Mouse (Mus musculus) ES-Bruce4 (cell line): Measurements from ENCODE around the gene Oscp1.

Experiments used
- CTCF ChIP-seq: IDR thresholded peaks from one replicate; pipeline ENCODE4 v1.8.1; 2011; ENCODE audit warnings: low read depth, low read length
- POLR2A ChIP-seq: IDR thresholded peaks from one replicate; pipeline ENCODE4 v1.8.1; 2011; ENCODE audit warnings: low read length; ENCODE audit not compliant: insufficient read depth

DNA sequence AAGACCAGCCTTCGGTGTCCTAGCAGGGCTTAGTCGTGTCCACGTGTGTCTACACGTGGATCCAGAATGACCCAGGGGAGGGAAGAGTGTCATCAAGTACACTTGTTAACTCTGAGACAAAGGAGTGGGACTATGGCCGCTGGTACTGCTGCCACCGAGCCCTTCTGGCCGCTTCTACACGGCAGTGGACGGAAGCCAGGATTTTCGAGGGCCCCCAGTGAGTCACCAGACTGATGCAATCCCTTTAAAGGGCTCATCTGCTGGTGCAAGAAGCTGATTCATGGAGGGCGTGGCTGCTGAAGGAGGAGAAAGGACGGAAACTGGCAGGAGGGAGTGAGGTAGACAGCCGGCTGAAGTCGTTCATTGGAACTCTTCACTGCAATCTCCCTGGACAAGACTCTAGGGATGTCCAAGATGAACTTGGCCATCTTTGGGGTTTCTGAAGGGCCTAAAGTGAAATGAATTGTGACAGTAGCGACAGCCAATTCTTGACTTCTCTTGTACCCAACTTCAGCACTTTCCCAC is 44.8 kb downstream of the Oscp1 start:
- TF ChIP-seq CTCF: no peak
- TF ChIP-seq POLR2A: no peak
